Mouse (Mus musculus): Measurements from ENCODE around the gene 9630041A04Rik.

Gene 9630041A04Rik

GRCm38 (mm10) chr9:101918771-101919170, 57.1 kb downstream of the 9630041A04Rik start:
- no peak for ATAC-seq (ENCODE audit: low TSS enrichment)

GRCm38 (mm10) chr9:101919324-101919723, 57.7 kb downstream of the 9630041A04Rik start:
- no peak for ATAC-seq (ENCODE audit: low TSS enrichment)

GRCm38 (mm10) chr9:101922846-101923245, 61.2 kb downstream of the 9630041A04Rik start:
- ATAC-seq (ENCODE audit: low TSS enrichment): no peak

GRCm38 (mm10) chr9:101924829-101925228, 63.2 kb downstream of the 9630041A04Rik start:
- no peak for ATAC-seq (ENCODE audit: low TSS enrichment)

GRCm38 (mm10) chr9:101933946-101934573, 72.4 kb downstream of the 9630041A04Rik start:
- ATAC-seq (ENCODE audit: low TSS enrichment): no peak

GRCm38 (mm10) chr9:101934887-101935286, 73.2 kb downstream of the 9630041A04Rik start:
- ATAC-seq (ENCODE audit: low TSS enrichment): no peak

- ATAC-seq (ENCODE audit: low TSS enrichment): peak; percentile 38; the same call in 1 of the 2 replicates
These were observed 76.4 kb downstream of the 9630041A04Rik start for GRCm38 (mm10) chr9:101938066-101938465.

GRCm38 (mm10) chr9:101939006-101939405, 77.4 kb downstream of the 9630041A04Rik start:
- no peak for ATAC-seq (ENCODE audit: low TSS enrichment)

GRCm38 (mm10) chr9:101940182-101940581, 78.5 kb downstream of the 9630041A04Rik start:
- no peak for ATAC-seq (ENCODE audit: low TSS enrichment)

GRCm38 (mm10) chr9:101942058-101942669, 80.5 kb downstream of the 9630041A04Rik start:
- peak; percentile 65; the same call in 1 of the 2 replicates for ATAC-seq (ENCODE audit: low TSS enrichment)

GRCm38 (mm10) chr9:101945326-101945725, 83.7 kb downstream of the 9630041A04Rik start:
- no peak for ATAC-seq (ENCODE audit: low TSS enrichment)

- no peak for ATAC-seq (ENCODE audit: low TSS enrichment)
These were observed 84.2 kb downstream of the 9630041A04Rik start for GRCm38 (mm10) chr9:101945814-101946213.

GRCm38 (mm10) chr9:101950101-101950500, 88.5 kb downstream of the 9630041A04Rik start:
- no peak for ATAC-seq (ENCODE audit: low TSS enrichment)

- ATAC-seq (ENCODE audit: low TSS enrichment): no peak
These were observed 92.9 kb downstream of the 9630041A04Rik start for GRCm38 (mm10) chr9:101954529-101954928.

- peak; percentile 89 for ATAC-seq (ENCODE audit: low TSS enrichment)
These were observed 94.6 kb downstream of the 9630041A04Rik start for GRCm38 (mm10) chr9:101956228-101956627.

- ATAC-seq (ENCODE audit: low TSS enrichment): 0 out of 2 replicates have a peak, but pooled peaks have one; percentile 31
These were observed 110.2 kb downstream of the 9630041A04Rik start for GRCm38 (mm10) chr9:101971806-101972205.

- no peak for ATAC-seq (ENCODE audit: low TSS enrichment)
These were observed 110.7 kb downstream of the 9630041A04Rik start for GRCm38 (mm10) chr9:101972314-101972713.

- ATAC-seq (ENCODE audit: low TSS enrichment): peak; percentile 88
These were observed 115.3 kb downstream of the 9630041A04Rik start for GRCm38 (mm10) chr9:101976884-101977465.

- ATAC-seq (ENCODE audit: low TSS enrichment): no peak
These were observed 119.5 kb downstream of the 9630041A04Rik start for GRCm38 (mm10) chr9:101981161-101981560.

GRCm38 (mm10) chr9:101982378-101982777, 120.7 kb downstream of the 9630041A04Rik start:
- no peak for ATAC-seq (ENCODE audit: low TSS enrichment)

- no peak for ATAC-seq (ENCODE audit: low TSS enrichment)
These were observed 125.3 kb downstream of the 9630041A04Rik start for GRCm38 (mm10) chr9:101986910-101987309.

GRCm38 (mm10) chr9:101990032-101990431, 128.4 kb downstream of the 9630041A04Rik start:
- ATAC-seq (ENCODE audit: low TSS enrichment): no peak

GRCm38 (mm10) chr9:101990836-101991235, 129.2 kb downstream of the 9630041A04Rik start:
- peak; percentile 76 for ATAC-seq (ENCODE audit: low TSS enrichment)

Measured in frontal cortex, adult (tissue).